Mouse (Mus musculus) layer of hippocampus, adult 8-10 months (tissue): ENCODE data around the gene Ank3. TPM values are rescaled to one million over a fixed set of nuclear protein-coding genes. Genes with fewer than 3 reads are reported as not detected.
A peak's percentile ranks its signal among the peaks of the same experiment; 100 is the strongest.

Source experiments
- DNase-seq, 2 experiments: peaks; one replicate each; pipeline ENCODE4 v3.0.0; 2022; ENCODE audit warnings: low spot score in 2 of 2
- total RNA-seq, 4 experiments: library from RNA; stranded (reverse); gene quantifications; 2 replicates each; pipeline ENCODE4 v1.2.4; 2022

Gene Ank3
- total RNA-seq, 4 experiments from 2014 or later = 396 to 490 (median 435) TPM

DNA sequence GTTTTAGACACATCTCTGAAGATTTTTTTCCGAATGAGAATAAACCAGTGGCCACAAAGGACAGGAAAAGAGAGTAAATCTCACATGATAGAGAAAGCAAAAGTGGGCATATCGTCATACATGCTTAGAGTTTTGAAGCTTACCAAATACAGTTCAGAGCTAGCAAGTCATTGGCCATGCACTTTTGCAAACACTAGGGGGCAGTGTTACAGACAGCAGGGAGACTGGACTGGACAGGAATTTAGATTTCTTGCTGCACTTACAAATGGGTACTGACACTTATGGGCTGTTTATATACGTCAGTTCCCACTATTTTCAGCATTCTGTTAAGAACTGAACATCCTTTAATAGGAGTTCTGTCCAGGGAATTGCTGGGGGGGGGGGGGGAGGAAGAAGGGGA lies 257.7 kb downstream of the Ank3 start:
- DNase-seq = peak in 1 of 2 experiments; percentile 59

DNA sequence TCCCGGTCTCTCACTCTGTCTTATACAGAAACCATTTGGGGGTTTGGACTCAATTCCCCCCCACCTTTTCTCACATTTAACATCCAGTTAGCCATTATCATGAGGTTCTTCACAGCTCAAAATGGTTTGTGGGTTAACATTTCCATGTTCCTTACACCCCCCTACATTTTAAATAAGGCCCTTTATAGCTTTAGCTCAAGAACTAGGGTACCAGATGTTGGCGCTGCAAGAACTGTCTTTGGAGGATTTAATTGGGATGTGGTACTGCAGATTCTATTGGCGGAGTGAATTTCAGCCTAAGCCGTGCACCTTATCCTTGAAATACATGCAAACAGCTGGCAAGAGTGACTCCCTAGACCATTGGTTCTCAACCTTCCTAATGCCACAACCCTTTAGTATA lies 261.2 kb downstream of the Ank3 start:
- DNase-seq = no peak

DNA sequence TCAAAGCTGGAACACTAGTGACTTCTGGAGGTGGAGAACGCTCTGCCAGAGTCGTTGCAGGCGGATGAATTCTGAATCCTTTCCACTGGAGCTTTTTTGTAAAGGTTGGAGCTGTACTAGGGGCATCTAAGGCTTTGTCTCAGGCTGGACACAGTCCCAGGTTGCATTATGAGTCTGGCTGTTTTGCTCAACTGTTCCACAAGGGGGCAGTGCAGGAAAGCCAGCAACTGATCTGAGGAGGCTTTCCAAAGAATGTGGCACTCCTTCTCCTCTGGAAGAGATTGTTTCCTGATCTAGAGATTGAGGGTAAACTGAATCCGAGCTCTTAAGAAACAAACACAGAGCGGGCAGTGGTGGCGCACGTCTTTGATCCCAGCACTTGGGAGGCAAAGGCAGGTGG lies 263.8 kb downstream of the Ank3 start:
- peak; percentile 62 to 85 for DNase-seq

DNA sequence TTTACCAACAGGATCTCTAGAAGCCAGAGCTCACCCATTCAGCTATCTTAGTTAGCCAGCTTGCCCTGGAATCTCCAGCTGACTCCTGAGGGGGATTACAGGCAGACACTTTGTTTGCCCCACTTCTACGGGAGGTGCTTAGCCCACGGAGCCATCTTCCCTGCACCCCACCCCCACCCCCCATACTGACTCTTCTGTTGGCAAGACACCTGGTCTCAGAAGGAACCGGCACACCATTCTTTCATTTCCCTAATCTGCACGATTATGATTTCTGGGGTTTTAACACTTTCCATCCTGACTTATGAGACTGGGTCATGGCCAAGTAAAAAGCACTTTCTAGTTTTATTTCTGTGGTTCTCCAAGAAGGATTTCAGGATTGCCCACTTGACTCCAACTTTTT lies 268.9 kb downstream of the Ank3 start:
- DNase-seq = no peak

DNA sequence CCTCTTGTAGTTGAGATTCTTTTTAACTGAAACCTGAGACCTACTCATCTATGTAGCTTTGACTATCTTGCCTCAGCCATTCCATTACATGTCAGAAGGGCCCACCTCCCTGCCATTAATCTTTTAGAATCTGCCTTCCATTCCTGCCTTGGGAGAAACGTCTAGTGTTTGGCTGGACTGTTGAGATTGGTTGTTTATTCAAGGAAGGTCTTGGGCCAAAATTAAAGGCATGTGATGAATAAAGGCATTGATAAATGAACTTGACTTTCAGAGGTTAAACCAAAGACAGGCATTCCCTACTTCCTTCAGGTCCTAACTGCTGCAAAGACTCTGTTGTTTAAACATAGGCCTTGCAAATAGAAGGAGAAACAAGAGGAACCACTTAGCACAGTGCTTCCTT lies 271.9 kb downstream of the Ank3 start:
- no peak for DNase-seq

DNA sequence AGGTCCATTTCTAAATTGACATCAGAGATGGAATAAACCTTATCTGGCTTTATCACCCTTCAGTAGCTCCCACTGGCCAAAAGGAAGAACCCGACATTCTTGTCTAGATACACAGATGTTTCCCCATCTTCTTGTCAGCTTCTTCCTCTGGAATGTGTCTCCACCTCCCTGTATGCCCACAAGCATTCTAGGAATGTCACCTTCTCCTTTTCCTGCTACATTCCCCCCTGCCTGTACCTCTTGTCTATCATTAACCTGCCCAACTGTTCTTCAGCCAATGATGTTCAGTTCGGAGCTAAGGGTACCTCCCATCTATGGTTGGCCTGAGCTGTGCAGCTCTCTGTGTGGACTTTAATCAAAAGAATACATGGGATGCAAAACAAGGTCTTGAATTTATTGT lies 272.4 kb downstream of the Ank3 start:
- no peak for DNase-seq

DNA sequence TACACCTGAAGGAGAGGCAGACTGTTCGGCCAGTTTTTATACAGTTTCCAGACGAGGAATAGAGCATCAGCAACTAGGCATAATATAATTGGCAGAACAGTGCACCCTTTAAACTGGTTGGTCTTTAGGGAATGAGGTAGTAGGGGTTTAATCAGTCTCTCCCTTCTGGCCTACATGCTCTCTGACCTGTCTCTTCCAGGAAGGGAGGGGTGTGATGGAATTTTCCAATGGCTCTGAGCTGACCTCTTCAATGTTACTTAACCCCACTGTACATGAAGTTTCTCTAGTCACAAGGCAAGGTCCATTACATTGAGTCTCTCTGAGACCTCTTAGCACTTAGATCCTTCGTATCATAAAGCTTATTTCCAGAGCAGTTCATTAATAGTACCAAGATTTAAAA lies 272.9 kb downstream of the Ank3 start:
- no peak for DNase-seq

DNA sequence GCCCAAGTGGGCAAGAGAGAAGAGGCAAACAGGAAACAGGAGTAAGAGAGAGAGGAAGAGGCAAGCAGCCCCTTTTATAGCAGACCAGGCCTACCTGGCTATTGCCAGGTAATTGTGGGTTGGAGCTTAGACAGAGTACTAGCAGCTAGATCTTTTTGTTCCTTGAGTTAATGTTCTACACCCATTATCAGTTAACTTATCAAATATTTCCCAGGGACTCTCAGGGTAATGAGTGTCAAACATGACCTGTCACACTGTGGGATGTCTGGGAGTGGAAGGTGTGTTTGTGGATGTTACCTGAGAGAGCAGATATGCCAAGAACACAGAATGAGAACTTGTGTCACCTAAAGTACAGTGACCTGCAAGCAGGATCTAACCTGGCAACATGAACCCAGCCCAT lies 274.0 kb downstream of the Ank3 start:
- no peak for DNase-seq

DNA sequence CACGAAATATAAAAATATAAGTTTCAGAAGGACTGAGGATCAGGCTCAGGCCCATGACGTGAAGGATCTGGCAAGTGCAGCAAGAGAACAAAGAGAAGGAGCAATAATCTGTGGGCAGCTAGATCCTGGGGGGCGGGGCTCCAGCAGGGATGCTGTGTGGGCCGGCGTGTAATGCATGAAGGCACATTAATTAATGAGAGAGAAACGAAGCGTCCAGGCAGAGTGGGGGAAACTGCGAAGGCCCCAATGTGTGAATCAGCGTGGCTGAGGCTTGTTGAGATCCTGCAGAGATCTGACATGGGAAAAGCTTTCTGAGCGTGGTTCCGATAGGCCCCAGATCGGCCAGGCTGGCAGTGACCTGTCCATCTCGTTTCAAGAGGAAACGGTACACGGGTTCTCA lies 279.7 kb downstream of the Ank3 start:
- DNase-seq = peak in 1 of 2 experiments; percentile 37

DNA sequence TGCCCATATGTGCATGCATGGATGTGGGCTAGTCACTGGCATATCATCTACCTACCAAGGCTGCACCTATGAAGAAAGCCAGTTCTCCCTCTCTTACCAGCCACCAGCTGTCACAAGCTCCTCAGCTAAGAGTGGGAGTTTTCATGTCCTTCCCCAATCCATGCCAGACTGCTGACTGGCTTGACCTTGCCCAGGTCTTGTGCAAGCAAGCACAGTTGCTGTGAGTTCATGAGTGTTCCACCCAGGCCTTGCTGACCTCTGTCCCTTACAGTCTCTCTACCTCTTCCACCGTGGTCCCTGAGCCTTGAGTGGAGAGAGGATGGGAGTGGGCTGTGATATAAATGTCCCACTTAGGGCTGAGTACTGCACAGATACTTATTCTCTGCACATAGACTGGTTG lies 287.8 kb downstream of the Ank3 start:
- no peak for DNase-seq

DNA sequence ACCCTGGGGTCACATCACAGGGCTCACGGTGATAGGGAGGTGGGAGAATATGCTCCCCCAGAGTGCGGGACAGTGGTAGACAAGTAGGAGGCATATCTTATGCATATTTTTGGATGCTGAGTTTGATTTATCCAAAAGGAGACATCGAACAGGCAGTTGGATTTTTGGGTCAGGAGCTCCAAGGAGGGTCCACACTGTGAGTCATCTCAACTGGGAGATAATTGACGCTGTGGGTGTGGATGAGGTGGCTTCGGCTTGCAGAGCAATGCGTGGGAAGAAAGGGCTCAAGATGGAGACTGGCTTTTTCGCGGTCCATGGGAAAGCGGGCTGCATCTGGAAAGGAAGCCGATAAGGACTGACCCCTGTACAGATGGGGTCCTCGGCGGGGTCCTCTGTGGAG lies 290.5 kb downstream of the Ank3 start:
- DNase-seq = no peak

DNA sequence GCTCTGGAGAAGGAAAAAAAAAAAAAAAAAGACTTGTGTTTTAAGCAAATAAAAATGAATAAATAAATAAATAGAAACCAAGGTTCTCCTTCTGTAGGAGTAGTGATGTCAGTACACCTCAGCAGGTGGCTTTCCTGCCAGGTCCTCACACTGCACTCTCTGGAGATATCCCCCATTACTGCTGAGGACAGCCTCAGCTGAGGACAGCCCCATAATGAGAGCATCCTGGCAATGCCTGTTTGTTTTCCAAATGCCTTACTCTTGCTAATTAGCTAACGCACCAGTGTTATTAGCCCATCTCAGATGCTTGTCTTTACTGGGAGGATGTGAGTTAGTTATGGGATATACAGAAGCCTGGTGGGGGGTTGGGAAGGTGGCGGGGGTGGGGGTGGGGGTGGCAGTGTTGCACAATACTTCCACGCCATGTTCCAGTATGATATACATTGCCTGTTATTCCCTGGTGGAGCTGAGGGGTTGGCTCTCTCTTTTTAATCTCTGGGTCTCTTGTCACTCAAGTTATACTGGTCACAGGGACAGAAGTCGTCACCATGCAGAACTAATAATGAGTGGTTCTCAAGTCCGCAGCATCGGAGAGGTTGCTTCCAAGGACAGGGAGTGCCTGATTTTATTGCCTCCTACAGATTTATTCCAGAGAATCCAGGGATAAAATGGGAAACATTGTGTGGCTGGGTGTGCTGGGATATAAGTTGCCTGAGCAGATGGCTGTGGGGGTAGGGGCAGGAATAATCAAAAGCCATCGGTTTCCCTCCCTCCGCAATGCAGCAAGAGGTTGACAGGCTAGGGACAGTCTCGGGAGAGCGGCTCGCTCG lies 291.8 kb downstream of the Ank3 start:
- peak; percentile 53 to 58 for DNase-seq

DNA sequence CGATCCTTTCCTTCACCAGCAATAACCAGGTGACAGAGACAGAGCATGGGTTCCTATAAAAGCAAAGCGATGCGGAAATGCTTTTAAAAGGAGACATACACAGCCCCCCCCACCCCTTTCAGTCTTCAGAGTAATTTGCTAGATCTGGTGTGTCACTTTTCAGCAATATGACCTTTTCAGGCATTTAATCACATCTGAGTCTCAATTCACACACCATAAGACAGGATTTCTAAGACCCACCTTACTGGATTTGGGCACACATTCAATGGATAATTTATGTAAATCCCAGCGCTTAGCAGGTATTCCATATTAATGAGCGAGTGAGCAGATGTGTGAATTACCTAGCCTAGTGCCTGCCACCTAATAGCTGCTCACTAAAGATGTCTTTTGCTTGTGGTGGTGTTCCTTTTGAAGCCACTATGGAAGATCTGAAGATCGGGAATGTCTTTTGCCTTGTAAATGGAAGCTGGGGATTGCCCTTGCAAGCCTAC lies 292.4 kb downstream of the Ank3 start:
- DNase-seq = no peak

DNA sequence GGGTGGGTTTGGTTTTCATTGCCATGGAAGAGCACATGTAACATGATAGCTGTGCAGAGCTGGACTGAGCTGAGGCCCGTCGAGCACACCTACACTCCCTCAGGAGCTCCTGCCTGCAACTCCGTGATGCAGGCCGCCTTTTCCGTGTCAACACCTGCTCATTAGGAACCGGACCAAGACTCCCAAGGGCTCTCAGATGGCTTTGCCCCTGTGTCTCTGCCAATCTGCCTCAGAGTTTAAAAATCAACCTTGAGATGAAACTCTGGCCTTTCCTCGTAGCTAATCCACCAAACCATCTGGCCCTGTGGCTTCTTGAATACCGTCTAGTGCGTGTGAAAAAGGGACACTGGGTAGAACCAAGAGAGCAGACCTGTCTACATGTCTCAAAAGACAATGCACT lies 297.4 kb downstream of the Ank3 start:
- DNase-seq = no peak

DNA sequence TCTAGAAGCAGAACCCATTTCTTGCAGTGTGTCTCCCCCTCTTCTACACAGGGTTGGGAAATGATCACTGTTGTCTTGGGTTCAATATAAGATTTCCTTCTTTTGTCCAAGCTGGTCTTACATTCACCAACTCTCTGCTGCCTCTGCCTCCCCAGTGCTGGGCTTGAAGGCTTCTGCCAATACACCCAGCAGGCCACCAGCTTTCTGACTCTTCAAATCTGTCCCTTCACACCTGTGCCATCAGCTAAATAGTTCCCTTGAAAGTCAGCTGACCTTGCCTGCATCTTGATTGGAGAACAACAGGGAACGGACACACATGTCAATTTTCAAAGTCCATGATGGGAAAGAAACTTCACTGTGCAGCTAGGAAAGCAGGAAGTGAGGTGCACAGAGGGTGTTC lies 300.1 kb downstream of the Ank3 start:
- DNase-seq = no peak

DNA sequence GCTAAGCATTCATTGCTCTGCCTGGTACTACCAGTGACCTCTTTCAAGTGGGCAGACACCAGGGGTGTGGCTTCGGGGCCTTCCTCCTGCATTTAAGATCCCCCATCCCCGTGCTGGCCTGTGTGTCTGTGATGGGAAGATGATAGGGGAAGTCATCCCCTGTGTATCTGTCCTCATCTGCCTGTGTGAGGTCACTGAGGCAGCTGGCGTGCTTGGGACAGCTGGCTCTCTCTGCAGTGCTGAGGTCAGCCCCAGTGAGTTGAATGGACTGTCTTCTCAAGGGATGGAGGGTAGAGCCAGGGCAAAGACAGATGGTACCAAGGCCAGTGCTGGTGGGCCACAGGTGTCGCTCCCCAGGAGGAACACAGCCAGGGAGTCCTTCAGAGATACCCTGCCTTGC lies 302.7 kb downstream of the Ank3 start:
- DNase-seq = peak in 1 of 2 experiments; percentile 61

DNA sequence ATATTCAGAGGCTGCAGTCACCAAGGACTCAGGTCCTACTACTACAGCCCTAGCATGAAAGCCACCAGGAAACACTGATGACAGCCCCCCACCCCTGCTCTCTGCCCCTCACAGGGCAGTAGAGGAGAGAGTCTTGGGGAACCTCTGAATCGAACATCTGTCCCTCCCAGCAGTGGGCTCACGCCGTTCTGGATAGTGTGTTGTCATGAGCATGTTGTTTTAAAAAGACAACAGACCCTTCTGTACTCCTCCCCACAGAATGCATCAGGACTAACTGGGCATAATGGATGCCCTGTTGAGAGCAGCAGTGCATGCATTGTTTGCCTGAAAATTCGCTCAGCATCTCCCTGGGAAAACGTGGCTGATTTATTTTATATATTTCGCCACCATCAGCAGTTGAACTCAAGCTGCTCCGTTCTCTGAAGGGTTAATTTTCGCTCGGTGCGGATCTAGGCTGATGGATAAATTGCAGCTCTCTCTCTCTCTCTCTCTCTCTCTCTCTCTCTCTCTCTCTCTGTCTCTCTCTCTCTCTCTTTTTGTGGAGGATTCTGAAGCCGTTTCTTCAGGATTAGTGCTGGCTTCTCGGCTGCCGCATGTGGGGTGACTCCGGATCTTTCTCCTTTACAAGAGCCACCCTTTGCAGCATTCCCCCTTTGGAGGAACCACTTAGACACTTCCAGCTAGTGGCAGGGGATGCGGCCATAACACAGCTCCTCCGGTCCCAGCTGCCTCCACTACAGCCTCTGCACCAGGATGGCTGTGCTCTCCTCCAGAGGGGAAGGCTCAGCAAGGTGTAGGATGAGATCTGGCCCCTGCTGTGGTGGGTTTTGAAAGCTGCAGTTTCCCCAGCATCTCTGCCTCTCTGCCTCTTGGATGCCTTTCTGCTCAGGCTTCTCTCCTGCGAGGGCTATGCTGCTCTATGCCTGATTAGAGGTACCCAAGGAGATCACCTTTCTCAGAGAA lies 307.5 kb downstream of the Ank3 start:
- DNase-seq = no peak

DNA sequence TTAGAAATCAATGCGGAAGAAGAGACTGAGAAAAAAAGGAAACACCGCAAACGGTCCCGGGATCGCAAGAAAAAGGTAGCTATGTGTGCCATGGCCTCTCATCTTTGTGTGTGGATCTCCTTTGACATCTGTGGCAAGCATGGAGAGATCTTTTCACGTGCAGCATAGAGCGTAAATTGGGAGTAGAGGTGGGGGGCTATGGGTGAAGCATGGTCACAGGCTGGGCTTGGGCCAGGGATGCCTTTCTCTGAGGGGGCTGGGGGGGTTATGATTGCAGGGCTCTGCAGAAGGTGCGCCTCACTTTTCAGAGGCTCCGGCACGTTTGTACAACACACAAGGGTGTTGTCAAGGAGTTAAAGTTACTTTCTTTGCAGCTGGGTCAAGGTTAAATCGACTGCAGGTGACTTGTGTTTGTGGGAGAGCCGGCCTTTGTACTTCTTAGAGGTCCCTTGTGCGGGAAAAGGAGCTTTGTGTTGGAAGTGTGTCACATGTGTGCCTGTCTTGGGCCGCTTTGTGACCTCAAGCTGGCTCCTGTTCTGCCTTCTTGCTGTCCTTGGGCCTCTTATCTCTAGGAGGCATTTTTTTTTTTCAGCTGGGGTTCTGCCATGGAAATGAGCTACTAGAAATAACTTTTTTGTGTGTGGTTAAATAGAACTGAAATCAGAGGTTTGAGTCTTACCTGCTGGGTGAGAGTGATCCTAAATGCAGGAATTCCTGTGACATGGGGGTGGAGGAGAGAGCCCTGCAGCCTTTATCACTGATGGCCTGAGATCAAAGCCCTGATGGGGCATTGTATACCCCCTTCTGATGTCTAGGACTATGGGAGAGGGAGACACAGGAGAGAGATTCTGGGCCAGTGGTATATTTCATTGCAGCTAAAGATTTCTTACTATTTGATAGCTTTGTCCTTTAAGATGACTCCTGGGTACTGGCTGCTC lies 308.5 kb downstream of the Ank3 start:
- DNase-seq = no peak

DNA sequence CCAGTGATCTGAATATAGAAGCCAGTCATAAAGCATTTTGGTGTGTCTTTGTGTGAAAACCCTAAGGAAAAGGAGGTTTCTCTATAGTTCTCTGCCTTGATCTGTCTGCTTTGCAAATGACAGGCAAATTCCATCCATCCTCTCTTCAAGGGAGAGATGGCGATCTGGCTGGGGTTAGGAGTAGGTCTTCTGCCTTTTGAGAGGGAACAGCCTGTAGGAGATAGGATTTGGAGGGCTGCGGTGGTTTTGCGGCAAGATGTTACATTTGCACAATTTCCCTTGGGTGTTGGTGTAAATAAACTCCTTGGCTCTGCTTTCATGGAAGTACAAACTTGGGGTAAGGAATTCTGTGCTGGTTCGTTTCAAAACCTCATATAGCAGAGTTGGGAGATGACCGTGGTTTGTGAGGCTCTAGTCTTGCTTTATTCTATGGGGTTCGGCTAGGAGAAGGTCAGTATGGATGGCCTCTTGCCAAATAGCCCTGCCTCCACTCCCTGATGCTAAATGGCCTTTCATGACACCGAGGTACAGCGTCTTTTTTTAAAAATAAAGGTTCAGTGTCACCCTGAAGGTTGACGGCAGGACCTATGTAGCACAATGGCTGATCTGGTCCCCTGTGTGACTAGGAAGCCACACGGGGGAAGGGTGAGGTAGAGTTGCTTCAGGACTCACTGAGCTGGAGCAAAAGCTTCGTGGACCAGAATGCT lies 309.4 kb downstream of the Ank3 start:
- no peak for DNase-seq

DNA sequence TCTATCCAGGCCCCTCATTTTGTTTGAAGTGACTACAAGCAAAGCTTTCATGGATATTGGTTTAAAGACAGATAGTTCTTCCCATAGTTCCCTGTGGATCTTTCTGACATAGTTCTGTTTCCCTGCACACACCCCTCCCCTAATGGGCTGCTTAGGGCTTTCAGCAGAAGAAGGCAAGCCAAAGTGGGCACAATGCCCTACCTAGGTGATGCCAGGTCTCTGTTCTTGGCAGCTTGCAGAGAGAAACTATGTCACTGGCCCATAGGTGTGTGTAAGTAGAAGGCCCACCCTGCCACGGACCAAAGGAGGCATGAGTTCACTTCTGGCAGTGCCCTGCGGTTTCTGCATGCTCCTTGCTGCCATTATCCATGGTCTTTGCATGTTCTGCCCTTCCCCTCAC lies 311.1 kb downstream of the Ank3 start:
- DNase-seq = no peak

DNA sequence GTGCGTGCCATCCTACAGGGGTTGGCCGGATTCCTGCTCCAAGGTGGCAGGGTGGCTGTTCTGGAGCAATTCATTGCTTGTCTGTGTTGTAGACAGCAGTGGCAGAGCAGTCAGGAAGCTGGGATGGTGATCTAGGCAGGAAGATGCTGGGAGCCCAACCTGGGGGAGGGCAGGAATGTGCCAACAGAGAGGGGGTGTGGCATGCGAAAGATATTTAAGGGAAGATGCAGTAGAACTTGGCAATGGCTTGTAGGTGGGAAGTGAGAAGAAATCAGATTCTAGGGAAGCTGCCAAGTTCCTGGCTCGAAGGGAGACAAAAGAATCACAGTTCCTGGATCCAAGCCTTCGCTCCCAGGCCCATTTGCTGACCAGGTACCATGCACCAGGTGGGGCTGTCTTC lies 312.2 kb downstream of the Ank3 start:
- peak; percentile 55 to 60 for DNase-seq
